Comparison of ENCODE assay signal across 8 mouse cellular contexts in the genomic region with DNA sequence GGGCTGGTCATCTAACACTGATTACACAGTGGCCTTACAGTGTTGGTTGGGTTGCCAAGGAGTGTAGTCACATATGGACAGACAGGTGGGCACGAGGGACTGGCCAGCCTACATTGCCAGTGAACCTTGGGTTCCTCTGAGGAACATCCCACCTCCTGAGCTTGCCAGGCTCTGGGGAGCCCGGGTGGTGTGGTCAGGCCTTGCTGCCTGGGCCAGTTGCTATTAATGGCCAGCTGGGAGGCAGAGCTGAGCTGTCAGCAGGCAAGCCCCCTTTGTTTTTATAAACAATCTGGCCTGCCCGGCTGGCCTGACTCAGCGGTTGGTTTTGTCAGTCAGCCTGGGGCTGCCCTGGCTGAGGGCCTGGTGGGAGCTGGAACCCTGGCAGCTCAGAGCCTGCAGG. TPM values are rescaled to one million over a fixed set of nuclear protein-coding genes. Genes with fewer than 3 reads are reported as not detected.
DNase-seq lines count a peak whose midpoint lies in the region; ATAC-seq lines count a peak whose summit lies in the region.

No protein-coding gene starts in this region.

- peak; percentile 18 for DNase-seq in CD4-positive, CD25-positive, alpha-beta regulatory T cell, adult 2 months (ENCODE audit: low read depth, low spot score)
- peak; percentile 26 for DNase-seq in ovary, postnatal 36 days (ENCODE audit: low spot score)
- no peak for DNase-seq in ovary, postnatal 14 days (ENCODE audit: low spot score)
- DNase-seq in adrenal gland, postnatal 4 days (ENCODE audit: low spot score in 2 of 2): no peak

- peak overlapping the region; percentile 40; the same call in 1 of the 2 replicates for H3K27ac ChIP-seq in heart, embryonic 12.5 days (ENCODE audit: poor library complexity, severe bottlenecking)
- H3K27ac ChIP-seq in liver, embryonic 16.5 days (ENCODE audit: low read length): peak overlapping the region; percentile 91

- H3K27me3 ChIP-seq in heart, embryonic 12.5 days (replicated peaks): no peaks in the 10 kb centered on the region; the same call in 1 of the 2 replicates
- H3K27me3 ChIP-seq in liver, embryonic 16.5 days (ENCODE audit: control insufficient read depth, insufficient read depth, low read depth, low read length): no peaks in the 10 kb centered on the region

- H3K4me3 ChIP-seq in heart, embryonic 12.5 days: peak overlapping the region; percentile 89
- H3K4me3 ChIP-seq in liver, embryonic 16.5 days (ENCODE audit: low read depth, low read length): peak overlapping the region; percentile 98

- H3K4me1 ChIP-seq in heart, embryonic 12.5 days (replicated peaks): peaks cover 75% of the 10 kb centered on the region
- peaks cover 80% of the 10 kb centered on the region for H3K4me1 ChIP-seq in liver, embryonic 16.5 days (ENCODE audit: control insufficient read depth, low read depth, low read length)

- no peaks in the 10 kb centered on the region for H3K9me3 ChIP-seq in heart, embryonic 12.5 days (replicated peaks)
- H3K9me3 ChIP-seq in liver, embryonic 16.5 days (replicated peaks; ENCODE audit: control insufficient read depth, low read length): no peaks in the 10 kb centered on the region

- WGBS in heart, embryonic 12.5 days: 19% methylated on average over 4 of the region's 4 CpGs
- 48% methylated on average over 4 of the region's 4 CpGs for WGBS in liver, embryonic 16.5 days (ENCODE audit: insufficient replicate concordance)

- ATAC-seq in CD4-positive, CD25-positive, alpha-beta regulatory T cell, adult 4 months: no peak
- ATAC-seq in heart, embryonic 12.5 days (ENCODE audit: insufficient number of reproducible peaks, low FRiP score): peak; percentile 12; the same call in 1 of the 2 replicates
- no peak for ATAC-seq in liver, embryonic 16.5 days (ENCODE audit: low read depth)
- ATAC-seq in inflammation-experienced regulatory T-cells, adult 6 months: no peak

- peak overlapping the region; percentile 81 for H3K4me2 ChIP-seq in heart, embryonic 12.5 days
- H3K4me2 ChIP-seq in liver, embryonic 16.5 days (ENCODE audit: low read depth, low read length): peak overlapping the region; percentile 86

- H3K9ac ChIP-seq in heart, embryonic 12.5 days: peak overlapping the region; percentile 90
- H3K9ac ChIP-seq in liver, embryonic 16.5 days (ENCODE audit: low read depth, low read length): peak overlapping the region; percentile 97

- H3K36me3 ChIP-seq in heart, embryonic 12.5 days: peaks cover 56% of the 10 kb centered on the region
- H3K36me3 ChIP-seq in liver, embryonic 16.5 days (ENCODE audit: control insufficient read depth, insufficient read depth): peaks cover 75% of the 10 kb centered on the region

RNA-seq across cellular contexts. Expression of gene Rbm38, which starts 4.6 kb away (rescaled TPM):
- 100 to 1,000 TPM; 154 to 194 TPM for polyA plus RNA-seq in CD4-positive, CD25-positive, alpha-beta regulatory T cell, adult 4 months (2017; shearing (Covaris generic))
- 146 and 147 TPM in 2 replicates for polyA plus RNA-seq in heart, embryonic 12.5 days (2016; fragmentation: Nextera tagmentation; extraction: Ambion mirVana)
- polyA plus RNA-seq in liver, embryonic 16.5 days (2015; fragmentation: Nextera tagmentation; extraction: Ambion mirVana): 279 and 350 TPM in 2 replicates
- total RNA-seq in adrenal gland, postnatal 4 days (2021): 10 to 100 TPM; 28.4 to 31.7 TPM
- 100 to 1,000 TPM; 115 to 138 (median 124) TPM for polyA plus RNA-seq in inflammation-experienced regulatory T-cells, adult 6 months (2017; shearing (Covaris generic))

RNA-seq across cellular contexts. Expression of gene Rae1, which starts 25.0 kb away (rescaled TPM):
- polyA plus RNA-seq in CD4-positive, CD25-positive, alpha-beta regulatory T cell, adult 4 months (2017; shearing (Covaris generic)): 10 to 100 TPM; 44.2 to 44.5 TPM
- polyA plus RNA-seq in heart, embryonic 12.5 days (2016; fragmentation: Nextera tagmentation; extraction: Ambion mirVana): 102 and 103 TPM in 2 replicates
- 55.2 and 56.6 TPM in 2 replicates for polyA plus RNA-seq in liver, embryonic 16.5 days (2015; fragmentation: Nextera tagmentation; extraction: Ambion mirVana)
- total RNA-seq in adrenal gland, postnatal 4 days (2021): 10 to 100 TPM; 68.5 to 76.5 TPM
- 10 to 100 TPM; 29.2 to 50.7 (median 50.2) TPM for polyA plus RNA-seq in inflammation-experienced regulatory T-cells, adult 6 months (2017; shearing (Covaris generic))

RNA-seq across cellular contexts. Expression of gene Spo11, which starts 47.4 kb away (rescaled TPM):
- 1 to 10 TPM; 3.3 to 3.8 TPM for polyA plus RNA-seq in CD4-positive, CD25-positive, alpha-beta regulatory T cell, adult 4 months (2017; shearing (Covaris generic))
- polyA plus RNA-seq in heart, embryonic 12.5 days (2016; fragmentation: Nextera tagmentation; extraction: Ambion mirVana): 0.26 and 0.30 TPM in 2 replicates
- not detected in 2 replicates for polyA plus RNA-seq in liver, embryonic 16.5 days (2015; fragmentation: Nextera tagmentation; extraction: Ambion mirVana)
- total RNA-seq in adrenal gland, postnatal 4 days (2021): not detected
- polyA plus RNA-seq in inflammation-experienced regulatory T-cells, adult 6 months (2017; shearing (Covaris generic)): 1 to 10 TPM; 4.6 to 6.3 (median 6.0) TPM

Comparison
In these comparisons a context has a peak if more than half of its experiments do, and no peak if none do; other contexts are left out.
1. DNase-seq: peak in CD4-positive, CD25-positive, alpha-beta regulatory T cell, adult 2 months (single experiment) and ovary, postnatal 36 days (single experiment); none in ovary, postnatal 14 days (single experiment) and adrenal gland, postnatal 4 days (0 of 2).